Comparison of ENCODE assay signal across 31 mouse cellular contexts in the genomic region with DNA sequence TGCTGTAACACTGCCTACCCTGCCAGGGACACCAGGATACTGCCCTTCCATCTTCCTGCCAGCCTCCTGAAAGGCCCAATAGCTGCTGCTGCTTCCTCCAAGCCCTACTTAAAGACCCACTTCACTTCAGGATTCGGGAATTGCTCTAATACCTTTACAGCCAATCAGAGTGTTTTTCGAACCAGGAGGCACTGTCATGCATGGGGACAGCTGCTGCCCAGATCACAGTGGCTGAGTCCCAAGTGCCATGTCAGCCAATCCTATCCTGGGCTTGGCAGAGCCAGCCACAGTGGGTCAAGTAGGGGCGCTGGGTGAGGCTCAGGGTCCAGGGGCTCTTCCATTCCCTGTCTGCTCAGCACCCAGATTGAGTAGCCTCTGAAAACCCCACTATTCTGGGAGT. TPM values are rescaled to one million over a fixed set of nuclear protein-coding genes. Genes with fewer than 3 reads are reported as not detected.
DNase-seq lines count a peak whose midpoint lies in the region; ATAC-seq and TF ChIP-seq lines count a peak whose summit lies in the region.
"Had no signal": no experiment of that assay in that cellular context is flagged by ENCODE, and none has a peak within 500 bp of the region (broad histone marks: within the 10 kb centered on the region; RNA-seq: fewer than 3 reads in every experiment).

No protein-coding gene starts in this region.

- 82% methylated on average over 3 of the region's 3 CpGs for WGBS in heart, postnatal 0 days
- WGBS in midbrain, embryonic 11.5 days = 82% methylated on average over 3 of the region's 3 CpGs

- peaks cover 5% of the 10 kb centered on the region for H3K79me2 ChIP-seq in myocyte (ENCODE audit: control insufficient read depth, insufficient read depth)

- DNase-seq in gastrocnemius, adult 18-20 months (ENCODE audit: low spot score) = peak; percentile 89
- no peak for DNase-seq in gastrocnemius, postnatal 4 days (ENCODE audit: low spot score in 2 of 2)
- no peak for DNase-seq in heart, postnatal 0 days (ENCODE audit: low spot score)
- no peak for DNase-seq in heart, adult 8-10 months (ENCODE audit: low spot score)
- peak; percentile 67 for DNase-seq in gastrocnemius, postnatal 10 days
- no peak for DNase-seq in midbrain, embryonic 11.5 days (ENCODE audit: low spot score, missing footprints)
- DNase-seq in cerebellum, adult 11 months = no peak
- DNase-seq: adrenal gland, adult 8-10 months; cerebellum, adult 9-10 months; cerebellum, postnatal 36 days; kidney, adult 2 months; kidney, postnatal 36 days; liver, embryonic 13.5 days; lung, adult 18-20 months; midbrain, embryonic 14.5 days; retina, postnatal 1 day; right cerebral cortex, postnatal 14 days; thymus, adult 2 months; thymus, postnatal 36 days had no signal

- peaks cover 14% of the 10 kb centered on the region; the same call in 1 of the 2 replicates for H3K4me1 ChIP-seq in heart, postnatal 0 days (ENCODE audit: control insufficient read depth, insufficient read depth)
- no peaks in the 10 kb centered on the region for H3K4me1 ChIP-seq in midbrain, embryonic 11.5 days (ENCODE audit: control insufficient read depth, insufficient read depth, low read length)
- H3K4me1 ChIP-seq: embryonic facial prominence, embryonic 12.5 days; liver, embryonic 13.5 days; neural tube, embryonic 15.5 days had no signal

- no peak for TF ChIP-seq EP300 in heart, postnatal 0 days (IDR thresholded peaks at IDR 0.05; ENCODE audit: low read depth)

- peak; percentile 26 for TF ChIP-seq POLR2A in myocyte (IDR thresholded peaks at IDR 0.05; ENCODE audit: insufficient read length, low read depth)

- no peak overlapping the region for H3ac ChIP-seq in myocyte (ENCODE audit: control insufficient read depth, insufficient read length)

- H3K36me3 ChIP-seq in heart, postnatal 0 days (replicated peaks; ENCODE audit: control insufficient read depth, insufficient read depth, low read length) = peaks cover 12% of the 10 kb centered on the region
- peaks cover 27% of the 10 kb centered on the region for H3K36me3 ChIP-seq in myocyte (ENCODE audit: control insufficient read depth, insufficient read depth)
- no peaks in the 10 kb centered on the region for H3K36me3 ChIP-seq in midbrain, embryonic 11.5 days (ENCODE audit: control insufficient read depth, insufficient read depth, low read length)
- H3K36me3 ChIP-seq: G1E; liver, embryonic 13.5 days; neural tube, embryonic 15.5 days had no signal

- no peaks in the 10 kb centered on the region for H3K27me3 ChIP-seq in heart, postnatal 0 days (ENCODE audit: control insufficient read depth, insufficient read depth, low read length)
- H3K27me3 ChIP-seq in myocyte (ENCODE audit: control insufficient read depth, insufficient read depth, insufficient read length) = no peaks in the 10 kb centered on the region
- no peaks in the 10 kb centered on the region for H3K27me3 ChIP-seq in midbrain, embryonic 11.5 days (ENCODE audit: control insufficient read depth, insufficient read depth, low read length)
- H3K27me3 ChIP-seq: embryonic facial prominence, embryonic 12.5 days had no signal

- no peak for TF ChIP-seq CTCF in heart, postnatal 0 days (IDR thresholded peaks at IDR 0.05; ENCODE audit: low read depth)

- no peak overlapping the region for H3K4me2 ChIP-seq in heart, postnatal 0 days (ENCODE audit: low read depth, low read length)
- H3K4me2 ChIP-seq in myocyte (ENCODE audit: low read depth) = peak overlapping the region; percentile 12
- no peak overlapping the region for H3K4me2 ChIP-seq in midbrain, embryonic 11.5 days
- H3K4me2 ChIP-seq: embryonic facial prominence, embryonic 12.5 days; hindbrain, embryonic 14.5 days; liver, embryonic 13.5 days; neural tube, embryonic 15.5 days had no signal

- H3K9me3 ChIP-seq in heart, postnatal 0 days (replicated peaks; ENCODE audit: control insufficient read depth, low read length) = no peaks in the 10 kb centered on the region
- H3K9me3 ChIP-seq in midbrain, embryonic 11.5 days (ENCODE audit: control insufficient read depth, low read length) = no peaks in the 10 kb centered on the region
- H3K9me3 ChIP-seq: embryonic facial prominence, embryonic 12.5 days; G1E; liver, embryonic 13.5 days; neural tube, embryonic 15.5 days had no signal

- ATAC-seq in heart, postnatal 0 days (ENCODE audit: insufficient read depth, low read depth) = no peak
- no peak for ATAC-seq in midbrain, embryonic 11.5 days (ENCODE audit: low FRiP score)
- ATAC-seq: forebrain, embryonic 14.5 days had no signal

- H3K9ac ChIP-seq in heart, postnatal 0 days (replicated peaks; ENCODE audit: low read depth, low read length) = no peak overlapping the region
- no peak overlapping the region for H3K9ac ChIP-seq in midbrain, embryonic 11.5 days (ENCODE audit: low read length)
- H3K9ac ChIP-seq: embryonic facial prominence, embryonic 12.5 days; hindbrain, embryonic 14.5 days; liver, embryonic 13.5 days; neural tube, embryonic 15.5 days had no signal

- no peak overlapping the region for H3K4me3 ChIP-seq in heart, postnatal 0 days (ENCODE audit: low read depth, low read length)
- H3K4me3 ChIP-seq in myocyte = no peak overlapping the region
- H3K4me3 ChIP-seq in midbrain, embryonic 11.5 days (ENCODE audit: low read depth, low read length) = no peak overlapping the region
- H3K4me3 ChIP-seq: embryonic facial prominence, embryonic 12.5 days; layer of hippocampus, adult 2 months; left cerebral cortex, adult 2 months; liver, embryonic 13.5 days; neural tube, embryonic 15.5 days had no signal

- 0 out of 2 replicates have a peak overlapping the region, but pooled peaks have one; percentile 22 for H3K27ac ChIP-seq in heart, postnatal 0 days (ENCODE audit: low read depth)
- no peak overlapping the region for H3K27ac ChIP-seq in midbrain, embryonic 11.5 days (ENCODE audit: low read depth, low read length)
- H3K27ac ChIP-seq: embryonic facial prominence, embryonic 12.5 days; hindbrain, embryonic 14.5 days; layer of hippocampus, adult 2 months; left cerebral cortex, adult 2 months; liver, embryonic 13.5 days; macrophage; neural tube, embryonic 15.5 days had no signal

TF ChIP-seq in myocyte, 11 proteins besides CTCF, POLR2A, EP300 and RAD21:
- TF ChIP-seq TCF3 (IDR thresholded peaks at IDR 0.05; ENCODE audit: insufficient read length, low read depth) = no peak
- no peak for TF ChIP-seq TCF12 (IDR thresholded peaks at IDR 0.05; ENCODE audit: insufficient read depth, poor library complexity, severe bottlenecking)
- peak; percentile 51 to 77 (median 71) for TF ChIP-seq MYOG (IDR thresholded peaks at IDR 0.05; ENCODE audit: control insufficient read depth in 1 of 3, insufficient read depth in 1 of 3, insufficient read length in 2 of 3, low read depth in 2 of 3)
- TF ChIP-seq POLR2AphosphoS2 (IDR thresholded peaks at IDR 0.05; ENCODE audit: insufficient read length, low read depth) = peak; percentile 85
- TF ChIP-seq MYOD1 (IDR thresholded peaks at IDR 0.05; ENCODE audit: control insufficient read depth in 1 of 3, insufficient read length in 2 of 3, low read depth in 2 of 3) = peak; percentile 17 to 88 (median 61)
TF ChIP-seq in myocyte: peak in this region for 3.

RNA-seq across cellular contexts. Expression of a gene that starts 2.5 kb away (rescaled TPM):
- over 10,000 TPM; 35,269 to 35,976 TPM for total RNA-seq in gastrocnemius, adult 18-20 months (2021)
- total RNA-seq in gastrocnemius, postnatal 4 days (2021) = over 10,000 TPM in 1 of 2 experiments, 1,000 to 10,000 TPM in 1; 9,881 to 10,830 TPM
- total RNA-seq in heart, postnatal 0 days (2014; rRNA removed; ENCODE audit: low replicate concordance) = 0.73 and 11.0 TPM in 2 replicates
- 2.5 and 3.2 TPM in 2 replicates for polyA plus RNA-seq in heart, postnatal 0 days (2015; fragmentation: Nextera tagmentation; extraction: Ambion mirVana)
- total RNA-seq in heart, adult 8-10 months (2022) = 10 to 100 TPM in 1 of 4 experiments, 1 to 10 TPM in 3; 7.6 to 13.6 (median 9.6) TPM
- total RNA-seq in gastrocnemius, postnatal 10 days (2021) = over 10,000 TPM; 17,146 to 18,824 TPM
- polyA plus RNA-seq in myocyte (2012; fragmentation: generic; extraction: Trizol) = 2,107 TPM
- 0.77 and 2.0 TPM in 2 replicates for polyA plus RNA-seq in midbrain, embryonic 11.5 days (2014; fragmentation: Nextera tagmentation; extraction: Ambion mirVana)
- total RNA-seq: G1E; layer of hippocampus, adult 2 months; left cerebral cortex, adult 2 months; left cerebral cortex, postnatal 25 days; megakaryocyte-erythroid progenitor cell, adult 5-6 weeks had no signal
- polyA plus RNA-seq: G1E, macrophage had no signal

RNA-seq across cellular contexts. Expression of a gene that starts 35.5 kb away (rescaled TPM):
- total RNA-seq in gastrocnemius, adult 18-20 months (2021) = 10 to 100 TPM; 30.3 to 38.4 TPM
- 10 to 100 TPM; 26.3 to 28.7 TPM for total RNA-seq in gastrocnemius, postnatal 4 days (2021)
- total RNA-seq in heart, postnatal 0 days (2014; rRNA removed; ENCODE audit: low replicate concordance) = 20.8 and 84.4 TPM in 2 replicates
- polyA plus RNA-seq in heart, postnatal 0 days (2015; fragmentation: Nextera tagmentation; extraction: Ambion mirVana) = 47.7 and 53.1 TPM in 2 replicates
- 10 to 100 TPM; 24.0 to 40.3 (median 31.7) TPM for total RNA-seq in heart, adult 8-10 months (2022)
- total RNA-seq in gastrocnemius, postnatal 10 days (2021) = 10 to 100 TPM; 14.4 to 24.4 TPM
- 298 TPM for polyA plus RNA-seq in myocyte (2012; fragmentation: generic; extraction: Trizol)
- 11.1 and 13.1 TPM in 2 replicates for polyA plus RNA-seq in midbrain, embryonic 11.5 days (2014; fragmentation: Nextera tagmentation; extraction: Ambion mirVana)

RNA-seq across cellular contexts. Expression of a gene that starts 36.3 kb away (rescaled TPM):
- total RNA-seq in gastrocnemius, adult 18-20 months (2021) = 1 to 10 TPM; 1.7 to 1.9 TPM
- 1 to 10 TPM; 6.3 to 9.4 TPM for total RNA-seq in gastrocnemius, postnatal 4 days (2021)
- 87.2 and 90.9 TPM in 2 replicates for total RNA-seq in heart, postnatal 0 days (2014; rRNA removed; ENCODE audit: low replicate concordance)
- polyA plus RNA-seq in heart, postnatal 0 days (2015; fragmentation: Nextera tagmentation; extraction: Ambion mirVana) = 14.9 TPM in 2 replicates
- total RNA-seq in heart, adult 8-10 months (2022) = 10 to 100 TPM in 2 of 4 experiments, 1 to 10 TPM in 1, under 1 TPM in 1; 0.90 to 35.4 (median 16.1) TPM
- total RNA-seq in gastrocnemius, postnatal 10 days (2021) = 1 to 10 TPM; 6.4 to 7.2 TPM
- polyA plus RNA-seq in myocyte (2012; fragmentation: generic; extraction: Trizol) = 73.3 TPM
- polyA plus RNA-seq in midbrain, embryonic 11.5 days (2014; fragmentation: Nextera tagmentation; extraction: Ambion mirVana) = 13.9 and 16.6 TPM in 2 replicates

RNA-seq across cellular contexts. Expression of a gene that starts 54.5 kb away (rescaled TPM):
- over 10,000 TPM; 19,257 to 20,060 TPM for total RNA-seq in gastrocnemius, adult 18-20 months (2021)
- 1,000 to 10,000 TPM; 7,757 to 8,026 TPM for total RNA-seq in gastrocnemius, postnatal 4 days (2021)
- total RNA-seq in heart, postnatal 0 days (2014; rRNA removed; ENCODE audit: low replicate concordance) = not detected in 2 replicates
- polyA plus RNA-seq in heart, postnatal 0 days (2015; fragmentation: Nextera tagmentation; extraction: Ambion mirVana) = 8.9 and 9.9 TPM in 2 replicates
- total RNA-seq in heart, adult 8-10 months (2022) = 1 to 10 TPM; 5.1 to 10.0 (median 7.8) TPM
- total RNA-seq in gastrocnemius, postnatal 10 days (2021) = over 10,000 TPM; 11,296 to 12,937 TPM
- polyA plus RNA-seq in myocyte (2012; fragmentation: generic; extraction: Trizol) = 3,238 TPM
- 0.47 and 0.96 TPM in 2 replicates for polyA plus RNA-seq in midbrain, embryonic 11.5 days (2014; fragmentation: Nextera tagmentation; extraction: Ambion mirVana)
- total RNA-seq: layer of hippocampus, adult 2 months; left cerebral cortex, postnatal 25 days had no signal
- polyA plus RNA-seq: inflammation-experienced regulatory T-cells, adult 6 months; midbrain, embryonic 14.5 days had no signal

Comparison
In these comparisons a context has a peak if more than half of its experiments do, and no peak if none do; other contexts are left out.
1. DNase-seq: peak in gastrocnemius, adult 18-20 months (single experiment) and gastrocnemius, postnatal 10 days (single experiment); none in gastrocnemius, postnatal 4 days (0 of 2), heart, postnatal 0 days (single experiment), heart, adult 8-10 months (single experiment), midbrain, embryonic 11.5 days (single experiment) and cerebellum, adult 11 months (single experiment).
2. RNA of a gene that starts 2.5 kb away (total RNA-seq): 35,269 to 35,976 TPM in gastrocnemius, adult 18-20 months, 17,146 to 18,824 TPM in gastrocnemius, postnatal 10 days and 9,881 to 10,830 TPM in gastrocnemius, postnatal 4 days; 7.6 to 13.6 TPM in heart, adult 8-10 months and 0.73 to 11.0 TPM in heart, postnatal 0 days; every median in the first group is over 100 times any median in the second.